Mouse (Mus musculus) megakaryocyte, embryonic 14.5 days (primary cell): ENCODE data around the gene Svip. TPM values are rescaled to one million over a fixed set of nuclear protein-coding genes. Genes with fewer than 3 reads are reported as not detected.

ENCODE experiments used
- H3K27me3 ChIP-seq: replicated peaks from 2 replicates; pipeline ENCODE3; 2012; ENCODE audit warnings: inconsistent platforms
- H3K36me3 ChIP-seq: replicated peaks from 2 replicates; pipeline ENCODE3; 2012; ENCODE audit warnings: low read length, inconsistent platforms, mixed read lengths
- H3K4me1 ChIP-seq: 2 replicates; pipeline ENCODE4 v1.6.1; 2012; ENCODE audit warnings: inconsistent platforms
- H3K4me3 ChIP-seq: replicated peaks from 2 replicates; pipeline ENCODE3; 2012; ENCODE audit warnings: moderate library complexity, mild to moderate bottlenecking, inconsistent platforms
- H3K9me3 ChIP-seq: 2 replicates; pipeline ENCODE4 v1.6.1; 2012; ENCODE audit warnings: inconsistent platforms
- FLI1 ChIP-seq: IDR thresholded peaks from 2 replicates; pipeline ENCODE4 v1.6.1; 2012; ENCODE audit warnings: low read length, inconsistent platforms, mixed read lengths
- GATA1 ChIP-seq: IDR thresholded peaks from 3 replicates; pipeline ENCODE4 v1.6.1; 2012; ENCODE audit warnings: mixed read lengths, low read length, inconsistent platforms, borderline replicate concordance
- polyA plus RNA-seq: library from polyadenylated mRNA; stranded (reverse); fragments of >175 nt; gene quantifications from 2 replicates; pipeline ENCODE4 v1.2.3, GENCODE M21; 2012; ENCODE audit warnings: low replicate concordance; ENCODE audit not compliant: insufficient read depth

Gene Svip
- polyA plus RNA-seq, 1 experiment, result 38.9 TPM

- no peak for TF ChIP-seq GATA1
- no peak for TF ChIP-seq FLI1
- H3K36me3 ChIP-seq, result no peaks in the 10 kb centered on the region
- H3K27me3 ChIP-seq, result no peaks in the 10 kb centered on the region
- H3K4me1 ChIP-seq, result no peaks in the 10 kb centered on the region
- no peaks in the 10 kb centered on the region for H3K9me3 ChIP-seq
- H3K4me3 ChIP-seq, result no peak overlapping the region
Observed at GRCm38 (mm10) chr7:51967581-51967980, 38.2 kb downstream of the Svip start.

GRCm38 (mm10) chr7:51964681-51965080 is 41.1 kb downstream of the Svip start:
- Histone ChIP-seq H3K4me1 (no peaks in the 10 kb centered on the region), H3K36me3 (no peaks in the 10 kb centered on the region), H3K4me3 (no peak overlapping the region), H3K9me3 (no peaks in the 10 kb centered on the region), H3K27me3 (no peaks in the 10 kb centered on the region)
- TF ChIP-seq GATA1, result no peak

GRCm38 (mm10) chr7:51962219-51962952 is 43.4 kb downstream of the Svip start:
- H3K27me3 ChIP-seq, result no peaks in the 10 kb centered on the region
- H3K36me3 ChIP-seq, result no peaks in the 10 kb centered on the region
- no peak for TF ChIP-seq GATA1
- TF ChIP-seq FLI1, result no peak
- no peaks in the 10 kb centered on the region for H3K9me3 ChIP-seq
- no peak overlapping the region for H3K4me3 ChIP-seq
- H3K4me1 ChIP-seq, result no peaks in the 10 kb centered on the region

- H3K36me3 ChIP-seq, result no peaks in the 10 kb centered on the region
- H3K27me3 ChIP-seq, result no peaks in the 10 kb centered on the region
- no peaks in the 10 kb centered on the region for H3K9me3 ChIP-seq
- H3K4me3 ChIP-seq, result no peak overlapping the region
- H3K4me1 ChIP-seq, result peaks cover under 1% of the 10 kb centered on the region; the same call in 1 of the 2 replicates
- TF ChIP-seq GATA1 (no peak), FLI1 (no peak)
Observed at GRCm38 (mm10) chr7:51960698-51961374, 45.0 kb downstream of the Svip start.

GRCm38 (mm10) chr7:51957766-51958165 is 48.1 kb downstream of the Svip start:
- no peaks in the 10 kb centered on the region for H3K27me3 ChIP-seq
- TF ChIP-seq FLI1, result no peak
- no peak for TF ChIP-seq GATA1
- H3K9me3 ChIP-seq, result no peaks in the 10 kb centered on the region
- peaks cover 5% of the 10 kb centered on the region; the same call in 1 of the 2 replicates for H3K4me1 ChIP-seq
- no peak overlapping the region for H3K4me3 ChIP-seq
- no peaks in the 10 kb centered on the region for H3K36me3 ChIP-seq

- Histone ChIP-seq H3K4me3 (no peak overlapping the region), H3K27me3 (no peaks in the 10 kb centered on the region)
Observed at GRCm38 (mm10) chr7:51955424-51956041, 50.3 kb downstream of the Svip start.

More at GRCm38 (mm10) chr7:51955424-51956041, 50.3 kb downstream of the Svip start:
- Histone ChIP-seq H3K36me3 (no peaks in the 10 kb centered on the region), H3K4me1 (peaks cover 5% of the 10 kb centered on the region; the same call in 1 of the 2 replicates), H3K9me3 (no peaks in the 10 kb centered on the region)
- TF ChIP-seq FLI1 (no peak), GATA1 (no peak)

Other genes with a start within 250 kb of the Svip start
- gene Gas2, start 144.0 kb downstream of the Svip start, polyA plus RNA-seq, result 1.0 and 2.0 TPM in 2 replicates
- 4.4 and 12.9 TPM in 2 replicates for gene Fancf, start 143.8 kb downstream of the Svip start, polyA plus RNA-seq
- gene 1700015G11Rik, start 9.7 kb upstream of the Svip start, polyA plus RNA-seq, result not detected in 2 replicates